Mouse (Mus musculus): ENCODE measurements at regions not wholly inside any gene's neighbourhood (a gene's known extent, or its start where the extent isn't known, plus 50 kb on each side); places are given as distances from the start of the nearest gene placed in this dataset.

DNA sequence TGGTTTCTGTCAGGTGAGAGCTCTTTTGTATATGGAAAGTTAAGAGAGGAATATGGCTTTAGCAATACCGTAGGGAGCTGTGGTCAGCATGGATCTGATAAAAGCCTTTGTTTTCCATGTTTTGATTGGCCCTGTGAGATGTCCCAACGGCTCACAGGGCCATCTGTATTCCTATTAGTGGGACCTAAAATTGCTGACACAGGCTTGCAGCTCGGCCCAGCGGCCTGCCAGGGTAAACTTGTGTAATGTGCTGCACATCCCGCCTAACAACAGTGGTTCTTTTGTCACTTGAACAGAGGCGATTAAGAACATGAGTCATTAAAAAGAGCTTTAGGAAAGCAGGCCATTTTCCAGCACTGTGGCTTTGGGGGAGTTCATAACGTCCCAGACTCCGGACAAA lies 159.0 kb upstream of the Cdkn2b start:
- no peak for TF ChIP-seq POLR2A (IDR thresholded peaks at IDR 0.05; ENCODE audit: low read depth, low read length)
- no peak for TF ChIP-seq EP300 (IDR thresholded peaks at IDR 0.05; ENCODE audit: low read length)
- no peak for TF ChIP-seq CTCF (conservative IDR thresholded peaks at IDR 0.05 in 1 of 2, IDR thresholded peaks at IDR 0.05 in 1 of 2; ENCODE audit: low read depth in 2 of 2, low read length in 2 of 2)
- TF ChIP-seq MEF2A (IDR thresholded peaks at IDR 0.05; ENCODE audit: borderline replicate concordance, low read depth, low read length) = no peak
- TF ChIP-seq RAD21 (IDR thresholded peaks at IDR 0.05; ENCODE audit: low read depth, low read length) = no peak
- TF ChIP-seq MYC (IDR thresholded peaks at IDR 0.05; ENCODE audit: low read depth, low read length) = no peak
- TF ChIP-seq POLR2AphosphoS2 (IDR thresholded peaks at IDR 0.05; ENCODE audit: low read depth, low read length) = no peak
- no peak for TF ChIP-seq KAT2A (IDR thresholded peaks at IDR 0.05; ENCODE audit: insufficient replicate concordance, low read length)
- no peak for TF ChIP-seq JUND (conservative IDR thresholded peaks at IDR 0.05; ENCODE audit: low read depth, low read length)
